Mouse (Mus musculus): ENCODE measurements around the gene Bbx. TPM values are rescaled to one million over a fixed set of nuclear protein-coding genes. Genes with fewer than 3 reads are reported as not detected.

The Bbx gene
- polyA plus RNA-seq, 1 experiment from 2014 or later: 48.8 TPM

DNA sequence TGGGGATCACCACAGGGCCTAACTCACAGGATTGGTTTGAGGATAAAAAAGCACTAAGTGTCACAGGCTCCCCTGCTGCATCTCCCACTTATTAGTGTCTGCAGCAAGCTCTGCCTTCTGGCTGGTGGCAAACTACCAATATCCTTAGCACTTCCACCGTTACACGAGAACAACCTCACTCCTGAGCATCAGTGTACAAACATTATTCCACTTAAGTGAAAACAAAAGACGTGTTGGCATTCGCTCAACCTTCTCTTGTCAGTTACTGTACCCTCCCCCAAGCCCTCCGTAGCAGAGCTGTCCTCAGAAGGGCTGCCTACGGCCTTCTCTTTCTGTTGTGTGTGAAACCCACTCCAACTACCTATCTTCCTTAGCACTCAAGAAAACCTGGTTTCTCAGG, 221.0 kb downstream of the Bbx start:
- H3K27me3 ChIP-seq: no peaks in the 10 kb centered on the region
- peaks cover 6% of the 10 kb centered on the region; the same call in 1 of the 2 replicates for H3K4me1 ChIP-seq
- no peaks in the 10 kb centered on the region for H3K9me3 ChIP-seq (replicated peaks)
- WGBS: 48% methylated on average over 6 of the region's 6 CpGs
- H3K36me3 ChIP-seq (ENCODE audit: poor library complexity, severe bottlenecking): no peaks in the 10 kb centered on the region
- no peak overlapping the region for H3K4me2 ChIP-seq
- no peak overlapping the region for H3K27ac ChIP-seq
- 0 out of 2 replicates have a peak, but pooled peaks have one; percentile 24 for ATAC-seq
- no peak overlapping the region for H3K9ac ChIP-seq
- no peak overlapping the region for H3K4me3 ChIP-seq

DNA sequence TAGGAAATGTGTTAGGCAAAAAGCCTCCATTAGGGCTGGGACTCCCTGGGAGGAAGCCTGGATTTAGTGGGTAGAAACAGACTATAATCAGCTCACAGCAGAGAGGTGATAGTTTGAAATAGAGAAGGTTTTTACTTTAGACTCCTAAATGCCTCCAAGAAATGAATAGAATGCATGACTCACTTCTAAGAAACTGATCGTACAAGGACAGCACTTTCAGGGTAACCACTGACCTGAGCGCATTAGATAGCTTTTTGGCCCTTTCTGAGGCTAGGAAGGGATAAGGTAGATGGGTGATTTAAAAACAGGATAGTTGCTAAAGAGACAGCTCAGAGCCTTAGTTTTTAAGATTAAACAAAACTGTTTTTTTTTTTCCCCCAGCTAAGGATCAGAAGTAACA, 221.4 kb downstream of the Bbx start:
- 85% methylated on average over 2 of the region's 2 CpGs for WGBS
- no peak for ATAC-seq
- H3K4me3 ChIP-seq: no peak overlapping the region
- no peak overlapping the region for H3K9ac ChIP-seq
- H3K36me3 ChIP-seq (ENCODE audit: poor library complexity, severe bottlenecking): no peaks in the 10 kb centered on the region
- H3K27me3 ChIP-seq: no peaks in the 10 kb centered on the region
- H3K4me2 ChIP-seq: no peak overlapping the region
- peaks cover 6% of the 10 kb centered on the region; the same call in 1 of the 2 replicates for H3K4me1 ChIP-seq
- no peaks in the 10 kb centered on the region for H3K9me3 ChIP-seq (replicated peaks)
- no peak overlapping the region for H3K27ac ChIP-seq

DNA sequence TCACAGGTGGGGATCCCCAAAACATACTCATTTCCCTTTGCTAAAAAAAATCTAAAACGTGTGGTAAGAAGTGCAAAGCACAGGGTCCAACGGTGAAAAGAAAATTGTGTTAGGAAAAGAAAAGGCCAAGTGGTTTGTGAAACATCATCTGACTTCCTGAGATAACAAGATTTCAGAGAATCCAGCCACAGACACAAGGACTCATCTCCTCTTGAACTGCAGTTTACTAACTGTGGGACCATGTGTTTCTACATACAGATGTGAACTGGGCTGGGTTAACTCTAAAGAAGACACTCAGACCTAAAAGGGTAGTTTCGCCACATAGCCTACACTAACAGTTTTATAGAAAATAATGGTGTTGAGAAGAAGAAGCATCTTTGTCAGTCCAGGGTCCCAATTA, 227.2 kb downstream of the Bbx start:
- ATAC-seq: no peak
- H3K4me2 ChIP-seq: no peak overlapping the region
- no peak overlapping the region for H3K4me3 ChIP-seq
- WGBS: 91% methylated on average over 3 of the region's 3 CpGs
- no peaks in the 10 kb centered on the region for H3K27me3 ChIP-seq
- peaks cover 14% of the 10 kb centered on the region for H3K36me3 ChIP-seq (ENCODE audit: poor library complexity, severe bottlenecking)
- H3K9ac ChIP-seq: no peak overlapping the region
- H3K9me3 ChIP-seq (replicated peaks): no peaks in the 10 kb centered on the region
- no peak overlapping the region for H3K27ac ChIP-seq
- no peaks in the 10 kb centered on the region for H3K4me1 ChIP-seq

DNA sequence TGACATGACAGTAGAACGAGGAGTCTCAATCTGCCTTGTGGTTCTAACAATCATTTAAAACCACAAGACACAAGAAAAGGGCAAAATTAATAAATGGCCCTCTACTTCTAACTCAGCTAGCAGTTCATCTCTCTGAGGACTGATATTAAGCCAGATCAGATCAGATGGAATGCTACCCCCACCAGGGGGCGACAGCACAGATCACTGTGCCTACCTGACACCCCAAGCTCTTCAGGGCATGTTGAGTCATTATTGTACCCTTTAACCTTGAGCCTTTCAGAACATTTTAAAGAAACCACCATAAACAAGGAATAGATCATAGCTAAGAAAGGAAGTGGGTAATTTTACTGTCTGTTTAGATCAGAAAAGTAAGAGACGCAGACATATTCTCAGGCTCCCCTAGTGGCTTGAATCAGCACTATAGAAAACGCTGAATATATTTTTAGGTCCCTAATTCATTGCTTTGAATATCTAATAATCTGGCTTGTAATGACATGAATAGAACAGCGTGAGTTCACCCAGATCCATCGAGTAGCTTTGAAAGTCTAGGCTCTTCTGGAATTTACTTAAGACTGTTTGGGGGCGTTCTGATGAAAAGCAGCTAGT, 230.5 kb downstream of the Bbx start:
- ATAC-seq: no peak; the same call in 1 of the 2 replicates
- WGBS: 75% methylated on average over 7 of the region's 7 CpGs
- no peak overlapping the region for H3K9ac ChIP-seq

DNA sequence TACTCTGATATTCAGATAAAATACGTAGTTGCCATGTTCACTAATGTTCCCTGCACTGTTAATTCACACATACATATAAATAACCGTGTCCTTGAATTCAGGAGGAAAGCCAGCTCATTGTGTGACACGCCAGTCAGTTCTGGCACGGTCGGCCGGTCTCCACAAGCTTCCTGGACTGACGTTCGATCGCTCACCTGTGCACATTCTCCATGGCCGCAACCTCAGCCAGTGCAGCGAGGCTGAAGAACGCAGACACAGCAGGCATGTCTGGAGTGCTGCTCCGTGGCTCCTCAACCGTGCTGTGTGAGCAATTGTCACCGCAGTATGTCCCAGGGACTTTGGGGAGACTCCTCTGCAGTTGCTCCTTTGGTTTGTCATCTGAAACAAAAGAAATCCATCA, 232.0 kb downstream of the Bbx start:
- 92% methylated on average over 15 of the region's 15 CpGs for WGBS
- Histone ChIP-seq H3K4me1 (no peaks in the 10 kb centered on the region), H3K36me3 (ENCODE audit: poor library complexity, severe bottlenecking) (peaks cover 28% of the 10 kb centered on the region), H3K9me3 (replicated peaks) (no peaks in the 10 kb centered on the region), H3K27me3 (no peaks in the 10 kb centered on the region), H3K4me2 (no peak overlapping the region), H3K9ac (no peak overlapping the region), H3K27ac (no peak overlapping the region), H3K4me3 (no peak overlapping the region)
- ATAC-seq: no peak

More for the DNA sequence above, 230.5 kb downstream of the Bbx start:
- H3K4me3 ChIP-seq: no peak overlapping the region
- H3K27me3 ChIP-seq: no peaks in the 10 kb centered on the region
- no peak overlapping the region for H3K4me2 ChIP-seq
- H3K4me1 ChIP-seq: no peaks in the 10 kb centered on the region
- H3K36me3 ChIP-seq (ENCODE audit: poor library complexity, severe bottlenecking): peaks cover 28% of the 10 kb centered on the region
- no peaks in the 10 kb centered on the region for H3K9me3 ChIP-seq (replicated peaks)
- no peak overlapping the region for H3K27ac ChIP-seq

DNA sequence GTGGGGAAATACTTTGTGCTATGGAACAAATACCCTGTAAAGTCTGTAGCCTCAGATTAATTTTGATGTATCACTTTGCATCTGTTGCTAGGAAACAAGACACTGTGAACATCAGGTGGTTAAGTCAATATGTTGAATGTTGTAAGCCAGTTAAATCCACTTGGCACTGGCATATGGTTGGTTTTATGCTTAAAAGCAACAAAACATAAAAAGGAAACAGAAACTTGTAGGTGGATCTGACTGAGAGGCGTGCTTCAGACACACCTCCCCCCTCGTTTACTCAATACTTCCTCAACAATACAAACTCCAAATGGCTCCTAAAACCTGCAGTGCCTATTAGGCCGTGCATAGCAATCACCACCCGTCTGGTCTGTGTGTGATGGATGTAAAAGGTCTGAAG, 236.1 kb downstream of the Bbx start:
- Histone ChIP-seq H3K4me1 (no peaks in the 10 kb centered on the region), H3K4me2 (no peak overlapping the region), H3K27ac (no peak overlapping the region), H3K36me3 (ENCODE audit: poor library complexity, severe bottlenecking) (peaks cover 27% of the 10 kb centered on the region), H3K9me3 (replicated peaks) (no peaks in the 10 kb centered on the region), H3K4me3 (no peak overlapping the region), H3K27me3 (no peaks in the 10 kb centered on the region), H3K9ac (no peak overlapping the region)
- WGBS: 37% methylated on average over 4 of the region's 4 CpGs
- ATAC-seq: peak; percentile 78

DNA sequence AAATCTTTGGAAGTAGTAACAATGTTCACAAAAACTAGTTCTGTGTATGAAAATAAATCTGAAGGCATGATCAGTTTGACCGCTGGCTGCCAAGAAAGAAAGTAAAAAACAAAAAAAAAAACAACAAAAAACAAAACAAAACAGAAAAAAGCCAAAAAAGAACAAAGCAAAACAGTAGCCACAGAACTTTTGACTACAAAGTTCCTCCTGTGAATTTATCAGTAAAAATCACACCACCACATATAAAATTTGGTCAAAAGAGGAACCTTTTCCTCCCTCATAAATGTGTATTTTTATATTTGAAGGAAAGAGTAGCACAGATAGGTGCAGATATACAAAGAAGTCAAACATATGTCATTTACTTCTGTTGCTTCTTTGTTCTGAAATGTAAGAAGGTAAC, 239.6 kb downstream of the Bbx start:
- WGBS: 96% methylated on average over 1 of the region's 1 CpGs

DNA sequence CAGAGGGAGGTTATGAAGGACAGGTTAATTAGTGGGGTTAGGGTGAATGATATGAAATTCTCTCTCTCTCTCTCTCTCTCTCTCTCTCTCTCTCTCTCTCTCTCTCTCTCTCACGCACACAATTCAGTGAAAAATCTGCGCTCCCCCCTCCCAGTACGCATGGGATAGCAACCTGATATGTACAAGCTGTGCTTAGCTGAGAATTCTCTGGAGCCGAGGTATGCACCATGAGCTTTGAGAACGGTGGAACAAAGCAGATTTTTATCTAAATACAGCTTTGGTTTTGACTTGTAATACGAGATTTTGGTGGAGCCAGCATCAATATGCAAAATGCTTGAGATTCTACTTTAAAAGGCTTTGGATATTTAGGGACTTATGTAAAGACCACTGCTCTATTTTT, 243.1 kb downstream of the Bbx start:
- H3K9ac ChIP-seq: no peak overlapping the region
- ATAC-seq: no peak
- no peak overlapping the region for H3K4me3 ChIP-seq
- no peaks in the 10 kb centered on the region for H3K27me3 ChIP-seq
- no peaks in the 10 kb centered on the region for H3K9me3 ChIP-seq (replicated peaks)
- 66% methylated on average over 6 of the region's 6 CpGs for WGBS
- peaks cover 5% of the 10 kb centered on the region for H3K36me3 ChIP-seq (ENCODE audit: poor library complexity, severe bottlenecking)
- H3K4me1 ChIP-seq: peaks cover 9% of the 10 kb centered on the region
- H3K4me2 ChIP-seq: no peak overlapping the region
- H3K27ac ChIP-seq: no peak overlapping the region

More for the DNA sequence above, 239.6 kb downstream of the Bbx start:
- ATAC-seq: no peak
- H3K4me3 ChIP-seq: no peak overlapping the region
- no peak overlapping the region for H3K27ac ChIP-seq
- no peak overlapping the region for H3K9ac ChIP-seq
- H3K4me2 ChIP-seq: no peak overlapping the region
- no peaks in the 10 kb centered on the region for H3K27me3 ChIP-seq
- no peaks in the 10 kb centered on the region for H3K9me3 ChIP-seq (replicated peaks)
- H3K36me3 ChIP-seq (ENCODE audit: poor library complexity, severe bottlenecking): peaks cover 5% of the 10 kb centered on the region
- H3K4me1 ChIP-seq: no peaks in the 10 kb centered on the region

DNA sequence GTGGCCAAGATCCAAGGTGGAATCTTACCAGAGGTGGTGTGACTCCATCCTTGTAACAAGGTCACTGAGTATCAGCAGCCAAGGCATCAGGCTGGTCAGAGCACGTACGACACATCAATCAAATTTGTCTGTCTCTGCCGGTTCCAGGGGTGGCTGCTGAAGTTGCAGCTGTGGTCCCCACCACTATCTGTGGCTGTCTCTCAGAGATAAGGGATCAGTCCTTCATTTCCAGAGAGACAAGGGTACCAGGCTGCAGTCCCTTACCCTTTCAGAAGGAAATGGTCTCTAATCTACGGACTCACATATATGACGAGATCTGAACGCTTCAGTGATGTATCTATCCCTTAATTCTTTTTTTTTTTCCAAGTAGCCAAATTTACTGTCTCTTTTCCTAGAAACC, 245.6 kb downstream of the Bbx start:
- no peak overlapping the region for H3K4me3 ChIP-seq
- H3K27me3 ChIP-seq: no peaks in the 10 kb centered on the region
- ATAC-seq: no peak
- no peaks in the 10 kb centered on the region for H3K9me3 ChIP-seq (replicated peaks)
- 91% methylated on average over 6 of the region's 6 CpGs for WGBS
- no peak overlapping the region for H3K27ac ChIP-seq
- H3K9ac ChIP-seq: no peak overlapping the region
- peaks cover 9% of the 10 kb centered on the region for H3K4me1 ChIP-seq
- H3K4me2 ChIP-seq: no peak overlapping the region
- H3K36me3 ChIP-seq (ENCODE audit: poor library complexity, severe bottlenecking): no peaks in the 10 kb centered on the region

DNA sequence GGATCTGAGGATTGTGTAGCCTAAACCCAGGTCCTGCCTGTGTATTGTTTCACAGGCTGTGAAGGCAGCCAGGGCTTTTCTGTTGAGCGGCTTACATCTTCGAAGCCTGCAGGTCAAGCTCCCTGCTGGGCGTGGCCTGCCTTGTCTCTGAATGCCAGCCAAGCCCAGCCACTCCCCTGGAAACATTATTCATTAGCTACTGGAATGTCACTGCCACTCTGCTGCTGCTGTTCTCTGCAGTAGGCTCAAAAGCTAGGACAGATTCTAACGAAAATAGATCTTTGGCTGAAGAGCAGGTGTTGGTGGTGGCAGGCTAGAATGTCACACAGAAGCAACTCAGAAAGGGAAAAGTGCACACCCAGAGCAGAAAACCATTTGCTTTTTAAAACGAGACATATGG, 247.1 kb downstream of the Bbx start:
- no peaks in the 10 kb centered on the region for H3K9me3 ChIP-seq (replicated peaks)
- peaks cover 9% of the 10 kb centered on the region for H3K4me1 ChIP-seq
- ATAC-seq: peak; percentile 50; the same call in 1 of the 2 replicates
- no peaks in the 10 kb centered on the region for H3K36me3 ChIP-seq (ENCODE audit: poor library complexity, severe bottlenecking)
- no peak overlapping the region for H3K4me2 ChIP-seq
- H3K4me3 ChIP-seq: no peak overlapping the region
- H3K27me3 ChIP-seq: no peaks in the 10 kb centered on the region
- no peak overlapping the region for H3K9ac ChIP-seq
- WGBS: 9% methylated on average over 5 of the region's 5 CpGs
- H3K27ac ChIP-seq: no peak overlapping the region

DNA sequence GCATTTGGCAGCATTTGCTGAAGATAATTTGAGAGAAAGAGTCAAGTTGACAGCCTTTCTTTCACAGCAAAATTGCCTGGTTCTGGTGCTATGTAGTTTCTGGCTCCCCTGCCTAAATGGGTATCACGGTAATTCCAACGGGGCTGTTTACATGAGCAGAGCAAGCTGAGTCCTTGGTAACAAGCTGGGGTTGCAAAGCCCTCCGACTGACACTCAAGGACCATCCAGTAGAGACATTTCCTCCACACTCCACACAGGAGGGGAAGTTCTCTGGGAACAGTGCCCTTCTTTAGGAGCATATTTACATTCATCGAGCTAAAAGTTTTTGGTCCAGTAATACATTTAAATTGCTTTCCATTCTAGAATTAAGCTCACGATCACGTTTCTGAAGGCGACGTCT, 249.2 kb downstream of the Bbx start:
- Histone ChIP-seq H3K9me3 (replicated peaks) (no peaks in the 10 kb centered on the region), H3K27ac (no peak overlapping the region), H3K27me3 (no peaks in the 10 kb centered on the region), H3K4me2 (no peak overlapping the region), H3K4me3 (no peak overlapping the region), H3K9ac (no peak overlapping the region), H3K36me3 (ENCODE audit: poor library complexity, severe bottlenecking) (no peaks in the 10 kb centered on the region), H3K4me1 (peaks cover 9% of the 10 kb centered on the region)
- 82% methylated on average over 8 of the region's 8 CpGs for WGBS
- no peak for ATAC-seq

DNA sequence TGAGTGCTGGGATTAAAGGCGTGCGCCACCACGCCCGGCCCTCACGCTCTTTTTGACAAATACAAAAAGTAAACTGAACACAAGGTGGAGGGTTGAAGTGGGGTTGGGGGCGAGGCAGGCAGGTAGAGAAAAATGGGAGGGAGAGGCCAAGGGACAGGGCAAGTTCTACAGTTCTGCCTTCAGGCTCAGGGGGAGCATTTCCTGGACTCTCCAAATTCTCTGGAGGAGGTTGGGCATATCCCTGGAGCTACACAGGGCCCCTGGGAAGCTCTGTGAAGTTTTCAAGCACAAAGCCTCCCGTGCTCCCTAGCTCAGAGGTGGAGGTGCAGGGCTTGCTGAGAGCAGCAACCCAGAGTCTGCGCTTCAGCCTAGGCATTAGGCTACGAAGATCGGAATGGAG, 249.6 kb downstream of the Bbx start:
- WGBS: 92% methylated on average over 10 of the region's 10 CpGs
- no peak overlapping the region for H3K27ac ChIP-seq
- H3K9me3 ChIP-seq (replicated peaks): no peaks in the 10 kb centered on the region
- no peaks in the 10 kb centered on the region for H3K27me3 ChIP-seq
- no peak overlapping the region for H3K9ac ChIP-seq
- H3K4me2 ChIP-seq: no peak overlapping the region
- peaks cover 9% of the 10 kb centered on the region for H3K4me1 ChIP-seq
- no peaks in the 10 kb centered on the region for H3K36me3 ChIP-seq (ENCODE audit: poor library complexity, severe bottlenecking)
- no peak overlapping the region for H3K4me3 ChIP-seq
- no peak for ATAC-seq

DNA sequence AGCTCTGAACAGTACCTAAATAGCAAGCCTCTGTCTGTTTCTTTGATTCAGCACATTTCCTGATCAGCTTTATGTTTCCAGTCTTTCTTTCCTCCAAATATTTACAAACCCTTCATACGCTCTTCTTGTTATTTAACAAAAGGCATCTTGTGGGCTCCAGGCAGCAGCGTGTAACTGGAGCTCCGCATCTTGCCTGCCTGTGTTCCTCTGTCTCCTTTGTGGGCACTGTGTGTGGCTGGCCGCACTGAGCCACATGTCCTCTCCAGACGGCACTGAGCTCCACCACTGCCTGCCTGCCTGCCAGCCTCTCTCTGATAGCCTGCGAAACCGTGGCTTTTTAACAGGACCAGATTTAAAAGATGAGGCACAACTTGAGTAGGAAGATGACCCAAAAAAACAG, 259.4 kb downstream of the Bbx start:
- Histone ChIP-seq H3K36me3 (ENCODE audit: poor library complexity, severe bottlenecking) (no peaks in the 10 kb centered on the region), H3K27me3 (no peaks in the 10 kb centered on the region), H3K4me1 (peaks cover 5% of the 10 kb centered on the region; the same call in 1 of the 2 replicates), H3K9me3 (replicated peaks) (no peaks in the 10 kb centered on the region), H3K27ac (no peak overlapping the region), H3K9ac (no peak overlapping the region), H3K4me2 (no peak overlapping the region), H3K4me3 (no peak overlapping the region)
- ATAC-seq: peak; percentile 60; the same call in 1 of the 2 replicates
- WGBS: 28% methylated on average over 7 of the region's 7 CpGs

All from forebrain, embryonic 13.5 days (tissue).